Mouse (Mus musculus): ENCODE results near the gene Them5. TPM values are rescaled to one million over a fixed set of nuclear protein-coding genes. Genes with fewer than 3 reads are reported as not detected.

Gene Them5
- not detected in 2 replicates for polyA plus RNA-seq (2012; ENCODE audit: insufficient read depth, insufficient read length, low replicate concordance, missing spikeins)

DNA sequence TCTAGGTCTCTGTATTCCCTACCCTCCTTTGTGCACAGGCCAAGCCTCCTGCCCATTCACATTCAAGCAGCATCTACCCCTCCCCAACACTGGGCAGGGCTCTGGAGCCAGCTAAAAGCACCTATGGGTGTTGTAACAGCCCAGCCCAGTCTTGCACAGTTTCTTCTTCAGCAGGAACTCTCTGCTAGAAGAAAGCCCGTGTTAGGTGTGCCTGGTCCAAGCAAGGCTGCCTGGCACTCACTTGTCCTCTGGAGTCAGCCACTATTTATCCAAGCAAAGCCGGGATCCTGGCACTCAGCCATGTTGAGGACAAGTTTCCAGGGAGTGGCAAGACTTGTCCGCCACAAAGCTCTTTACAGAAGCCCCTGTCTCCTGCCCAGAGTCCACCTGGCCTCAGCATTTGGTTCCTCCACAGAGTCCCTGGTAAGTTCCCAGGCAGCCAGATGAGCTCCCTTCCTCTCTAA is at the start of gene Them5:
TSS of gene Them5 (plus strand) at position 141 of the 464 bp plus-strand sequence.
- no peak within 1 kb of the TSS for H3K27ac ChIP-seq (ENCODE audit: insufficient read depth, low read depth, low read length)
- H3K4me1 ChIP-seq (ENCODE audit: control insufficient read depth, insufficient read depth, low read length), result no peaks in the 10 kb centered on the region
- no peak within 1 kb of the TSS for H3K4me3 ChIP-seq (ENCODE audit: insufficient read depth, low read depth, low read length)
- TF ChIP-seq CTCF (IDR thresholded peaks at IDR 0.05; ENCODE audit: insufficient read depth, low read depth, low read length) (no peak), POLR2A (IDR thresholded peaks at IDR 0.05; ENCODE audit: insufficient read depth, low read depth, low read length) (no peak)
- WGBS, result 56% methylated on average over 3 of the region's 3 CpGs

DNA sequence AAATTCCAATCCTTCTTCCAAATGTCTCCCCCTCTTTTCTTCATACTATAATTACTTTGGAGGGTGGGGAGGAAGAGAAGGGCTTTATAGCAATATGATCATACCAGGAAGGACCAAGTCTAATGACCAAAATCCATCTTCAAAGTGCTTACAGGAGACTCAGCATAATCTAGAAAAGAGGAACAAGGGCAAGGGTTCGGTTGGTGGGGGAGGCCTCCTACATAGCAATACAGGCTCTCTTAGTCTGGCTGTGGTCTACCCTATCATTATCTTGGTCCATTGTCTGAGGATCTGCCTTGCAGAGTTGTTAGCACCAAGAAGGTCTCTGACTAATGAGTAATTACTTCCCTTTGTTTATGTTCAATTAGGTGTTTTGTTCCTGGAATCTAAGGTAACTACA is 36.4 kb upstream of the Them5 start:
- Histone ChIP-seq H3K4me3 (ENCODE audit: insufficient read depth, low read depth, low read length) (no peak overlapping the region), H3K27ac (ENCODE audit: insufficient read depth, low read depth, low read length) (no peak overlapping the region), H3K4me1 (ENCODE audit: control insufficient read depth, insufficient read depth, low read length) (no peaks in the 10 kb centered on the region)
- TF ChIP-seq POLR2A (IDR thresholded peaks at IDR 0.05; ENCODE audit: insufficient read depth, low read depth, low read length), result no peak
- TF ChIP-seq CTCF (IDR thresholded peaks at IDR 0.05; ENCODE audit: insufficient read depth, low read depth, low read length), result no peak
- WGBS, result 55% methylated on average over 1 of the region's 1 CpGs

DNA sequence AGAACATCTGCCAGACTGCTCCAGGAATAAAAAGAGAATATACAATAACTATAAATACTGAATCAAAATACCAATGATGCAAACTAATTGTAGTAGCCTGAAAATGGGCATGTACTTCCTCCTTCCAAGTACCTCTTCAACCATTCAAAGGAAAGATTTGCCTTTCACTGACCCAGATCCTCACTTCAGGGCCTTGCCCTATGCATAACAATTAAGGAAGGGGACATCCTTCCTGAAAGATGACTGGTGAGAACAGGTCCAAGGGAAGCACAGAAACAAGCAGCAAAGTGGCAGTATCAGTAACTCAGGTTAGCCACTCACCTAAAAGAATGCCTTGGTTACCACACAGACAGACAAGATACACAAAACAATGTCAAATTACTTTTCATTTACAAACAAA is 34.9 kb upstream of the Them5 start:
- no peaks in the 10 kb centered on the region for H3K4me1 ChIP-seq (ENCODE audit: control insufficient read depth, insufficient read depth, low read length)
- H3K27ac ChIP-seq (ENCODE audit: insufficient read depth, low read depth, low read length), result no peak overlapping the region
- no peak for TF ChIP-seq CTCF (IDR thresholded peaks at IDR 0.05; ENCODE audit: insufficient read depth, low read depth, low read length)
- TF ChIP-seq POLR2A (IDR thresholded peaks at IDR 0.05; ENCODE audit: insufficient read depth, low read depth, low read length), result no peak
- H3K4me3 ChIP-seq (ENCODE audit: insufficient read depth, low read depth, low read length), result no peak overlapping the region

DNA sequence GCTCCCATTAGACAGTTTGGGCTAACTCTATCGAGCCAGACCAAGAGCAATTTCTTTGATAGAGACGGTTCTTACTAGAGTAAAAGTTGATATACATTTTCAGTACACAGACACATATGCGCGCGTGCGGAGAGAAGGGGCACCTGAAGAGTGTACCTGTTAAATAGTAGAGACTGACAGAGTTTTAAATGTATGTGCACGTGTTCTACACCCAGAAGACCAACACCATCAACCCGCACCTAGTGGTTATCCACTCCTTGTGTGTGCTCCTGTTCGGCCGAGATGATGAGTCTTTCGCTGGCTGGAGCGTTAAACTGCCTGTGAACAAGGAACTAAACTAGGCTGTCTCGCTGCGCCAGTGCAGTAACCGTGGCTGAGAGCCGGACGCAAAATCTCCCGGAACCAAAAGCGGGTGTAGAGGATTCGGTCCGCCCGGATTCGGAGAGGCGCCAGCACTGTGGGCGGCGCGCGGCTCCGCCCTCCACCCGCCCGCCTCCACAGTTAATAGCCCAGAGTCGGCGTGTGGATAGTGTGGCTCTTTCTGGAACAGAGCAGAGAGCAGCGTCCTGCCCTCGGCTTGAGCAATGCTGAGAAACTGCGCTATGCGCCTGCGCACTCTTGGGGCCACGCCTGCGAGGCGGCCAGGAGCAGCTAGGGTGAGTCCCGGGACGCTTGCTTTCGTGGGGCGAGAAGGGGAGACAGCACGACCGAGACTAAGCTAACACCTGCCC is 32.1 kb upstream of the Them5 start, which contains the start of gene Them4:
TSS of gene Them4 (plus strand) at position 457 of the 731 bp plus-strand sequence.
- 1% methylated on average over 47 of the region's 47 CpGs for WGBS
- TF ChIP-seq CTCF (IDR thresholded peaks at IDR 0.05; ENCODE audit: insufficient read depth, low read depth, low read length) (no peak), POLR2A (IDR thresholded peaks at IDR 0.05; ENCODE audit: insufficient read depth, low read depth, low read length) (peak; percentile 81)
- H3K4me1 ChIP-seq (ENCODE audit: control insufficient read depth, insufficient read depth, low read length), result no peaks in the 10 kb centered on the region
- peak within 1 kb of the TSS; percentile 82 for H3K27ac ChIP-seq (ENCODE audit: insufficient read depth, low read depth, low read length)
- H3K4me3 ChIP-seq (ENCODE audit: insufficient read depth, low read depth, low read length), result peak within 1 kb of the TSS; percentile 78

DNA sequence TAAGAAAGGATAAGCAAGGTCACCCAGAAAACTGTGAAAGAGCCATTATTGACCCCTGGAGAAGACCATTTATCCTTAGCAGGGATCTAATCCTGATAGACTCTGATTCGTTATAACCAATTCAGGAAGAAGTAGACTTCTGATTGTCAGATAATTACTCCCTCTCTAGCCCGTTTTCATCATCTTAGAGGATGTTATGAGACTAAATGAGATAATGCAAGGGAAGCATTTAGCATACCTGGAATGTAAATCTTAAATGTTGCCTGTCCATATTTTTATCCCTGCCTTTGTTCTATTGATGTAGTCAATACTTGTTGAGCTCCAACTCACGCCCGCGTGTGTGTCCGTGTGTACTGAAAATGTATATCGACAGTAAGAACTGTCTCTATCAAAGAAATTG is 31.4 kb upstream of the Them5 start:
- no peak for TF ChIP-seq CTCF (IDR thresholded peaks at IDR 0.05; ENCODE audit: insufficient read depth, low read depth, low read length)
- no peak for TF ChIP-seq POLR2A (IDR thresholded peaks at IDR 0.05; ENCODE audit: insufficient read depth, low read depth, low read length)
- H3K4me3 ChIP-seq (ENCODE audit: insufficient read depth, low read depth, low read length), result peak overlapping the region; percentile 78
- H3K27ac ChIP-seq (ENCODE audit: insufficient read depth, low read depth, low read length), result peak overlapping the region; percentile 82
- WGBS, result 33% methylated on average over 7 of the region's 7 CpGs
- H3K4me1 ChIP-seq (ENCODE audit: control insufficient read depth, insufficient read depth, low read length), result no peaks in the 10 kb centered on the region

DNA sequence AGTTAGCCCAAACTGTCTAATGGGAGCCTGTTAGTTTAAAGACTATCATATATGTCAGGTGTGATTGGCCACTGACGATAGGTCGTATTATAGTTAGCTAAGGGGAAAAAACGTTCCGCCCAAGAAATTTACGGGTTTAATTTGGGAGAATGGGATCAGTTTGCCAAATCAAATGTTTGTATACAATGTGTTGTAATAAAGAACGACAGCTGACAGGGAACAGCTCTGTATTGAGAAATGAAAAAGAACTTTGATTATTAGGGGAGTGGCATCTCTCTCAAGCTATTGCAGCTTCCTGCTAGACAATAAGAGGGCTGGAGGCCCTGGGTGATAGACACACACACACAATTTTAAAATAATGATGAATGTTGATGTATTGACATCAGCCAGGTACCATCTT is 31.0 kb upstream of the Them5 start:
- no peak overlapping the region for H3K27ac ChIP-seq (ENCODE audit: insufficient read depth, low read depth, low read length)
- no peak overlapping the region for H3K4me3 ChIP-seq (ENCODE audit: insufficient read depth, low read depth, low read length)
- TF ChIP-seq CTCF (IDR thresholded peaks at IDR 0.05; ENCODE audit: insufficient read depth, low read depth, low read length) (no peak), POLR2A (IDR thresholded peaks at IDR 0.05; ENCODE audit: insufficient read depth, low read depth, low read length) (no peak)
- 54% methylated on average over 6 of the region's 6 CpGs for WGBS
- no peaks in the 10 kb centered on the region for H3K4me1 ChIP-seq (ENCODE audit: control insufficient read depth, insufficient read depth, low read length)

DNA sequence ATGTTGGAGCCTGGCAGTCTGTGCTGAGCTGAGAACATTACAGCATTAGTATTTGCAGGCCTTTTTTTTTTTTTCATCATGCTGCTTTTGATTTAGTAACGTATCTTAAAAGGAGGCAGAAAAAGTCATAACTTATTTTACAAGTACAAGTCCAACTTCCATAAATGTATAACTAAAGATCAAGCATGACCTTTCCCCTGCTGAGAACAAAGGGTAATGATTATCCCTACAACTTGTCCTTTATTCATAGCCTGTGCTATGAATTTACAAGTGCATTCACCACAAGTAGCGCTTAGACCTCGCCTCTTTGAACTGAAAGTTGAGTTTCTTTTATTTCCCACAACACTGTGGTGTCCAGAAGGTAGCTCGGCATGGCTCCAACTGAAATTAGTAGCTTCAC is 30.5 kb upstream of the Them5 start:
- WGBS, result 58% methylated on average over 4 of the region's 4 CpGs

DNA sequence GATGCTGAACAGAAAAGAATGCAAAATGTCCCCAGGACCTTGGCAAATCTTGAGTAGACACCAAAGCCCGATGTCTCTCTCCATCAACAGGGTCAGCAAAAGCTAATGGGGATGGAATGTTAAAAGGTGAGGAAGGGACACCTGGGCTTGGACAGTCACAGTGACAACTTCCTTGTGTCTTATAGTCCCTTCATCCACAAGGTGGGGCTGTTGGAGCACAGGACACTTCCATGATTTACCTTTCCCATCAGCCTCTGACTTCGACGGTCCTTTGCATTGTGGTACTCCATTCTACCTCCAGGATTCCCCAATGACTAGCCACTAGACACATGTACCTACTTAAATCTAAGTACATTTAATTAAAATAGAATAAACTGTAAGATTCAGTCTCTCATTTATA is 13.2 kb upstream of the Them5 start:
- TF ChIP-seq CTCF (IDR thresholded peaks at IDR 0.05; ENCODE audit: insufficient read depth, low read depth, low read length), result no peak
- no peak for TF ChIP-seq POLR2A (IDR thresholded peaks at IDR 0.05; ENCODE audit: insufficient read depth, low read depth, low read length)
- Histone ChIP-seq H3K4me3 (ENCODE audit: insufficient read depth, low read depth, low read length) (no peak overlapping the region), H3K4me1 (ENCODE audit: control insufficient read depth, insufficient read depth, low read length) (no peaks in the 10 kb centered on the region), H3K27ac (ENCODE audit: insufficient read depth, low read depth, low read length) (no peak overlapping the region)
- WGBS, result 76% methylated on average over 3 of the region's 3 CpGs

More for the DNA sequence above, 30.5 kb upstream of the Them5 start:
- TF ChIP-seq CTCF (IDR thresholded peaks at IDR 0.05; ENCODE audit: insufficient read depth, low read depth, low read length) (no peak), POLR2A (IDR thresholded peaks at IDR 0.05; ENCODE audit: insufficient read depth, low read depth, low read length) (no peak)
- Histone ChIP-seq H3K4me3 (ENCODE audit: insufficient read depth, low read depth, low read length) (no peak overlapping the region), H3K27ac (ENCODE audit: insufficient read depth, low read depth, low read length) (no peak overlapping the region), H3K4me1 (ENCODE audit: control insufficient read depth, insufficient read depth, low read length) (no peaks in the 10 kb centered on the region)

DNA sequence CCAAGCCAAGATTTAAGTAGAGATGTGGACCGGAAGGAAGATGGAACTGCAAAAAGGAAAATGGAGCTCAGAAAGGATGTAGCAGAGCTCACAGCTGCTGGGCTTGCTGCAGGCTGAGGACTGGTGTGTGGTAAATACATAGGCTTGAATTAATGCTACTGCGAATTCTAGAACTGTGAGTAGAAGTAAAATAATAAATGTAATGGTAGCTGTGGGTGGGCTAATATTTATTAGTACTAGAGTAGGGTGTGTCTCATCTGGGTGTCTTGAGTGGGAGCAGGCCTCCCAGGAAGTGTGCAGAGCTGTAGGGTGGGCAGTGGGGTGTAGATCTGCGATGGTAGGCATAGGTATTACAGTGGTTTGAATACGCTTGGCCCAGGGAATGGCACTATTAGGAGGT is 7.5 kb upstream of the Them5 start:
- H3K27ac ChIP-seq (ENCODE audit: insufficient read depth, low read depth, low read length), result no peak overlapping the region
- TF ChIP-seq CTCF (IDR thresholded peaks at IDR 0.05; ENCODE audit: insufficient read depth, low read depth, low read length) (no peak), POLR2A (IDR thresholded peaks at IDR 0.05; ENCODE audit: insufficient read depth, low read depth, low read length) (no peak)
- no peaks in the 10 kb centered on the region for H3K4me1 ChIP-seq (ENCODE audit: control insufficient read depth, insufficient read depth, low read length)
- 93% methylated on average over 4 of the region's 4 CpGs for WGBS
- H3K4me3 ChIP-seq (ENCODE audit: insufficient read depth, low read depth, low read length), result no peak overlapping the region
